Mouse (Mus musculus) testis, adult 2 months (tissue): ENCODE measurements at regions not wholly inside any gene's neighbourhood (a gene's known extent, or its start where the extent isn't known, plus 50 kb on each side); places are given as distances from the start of the nearest gene placed in this dataset.

Experiments
- CTCF ChIP-seq: fragments of 200-500 bp; IDR thresholded peaks from 2 replicates; pipeline ENCODE4 v1.5.1; 2012; ENCODE audit warnings: low read depth, mild to moderate bottlenecking, inconsistent platforms, low read length, moderate library complexity; ENCODE audit not compliant: control insufficient read depth, insufficient read depth, insufficient replicate concordance
- POLR2A ChIP-seq: fragments of 200-500 bp; IDR thresholded peaks from 2 replicates; pipeline ENCODE4 v1.6.1; 2012; ENCODE audit warnings: low read depth, mild to moderate bottlenecking, inconsistent platforms, low read length, moderate library complexity; ENCODE audit not compliant: control insufficient read depth

GRCm38 (mm10) chr17:45914706-45915240, 117.4 kb downstream of the Vegfa start:
- no peak for TF ChIP-seq POLR2A
- TF ChIP-seq CTCF = no peak
